Mouse (Mus musculus): ENCODE data around the gene Ripor2. TPM values are rescaled to one million over a fixed set of nuclear protein-coding genes. Genes with fewer than 3 reads are reported as not detected.

The Ripor2 gene
- polyA plus RNA-seq, 1 experiment, result 1.5 TPM

DNA sequence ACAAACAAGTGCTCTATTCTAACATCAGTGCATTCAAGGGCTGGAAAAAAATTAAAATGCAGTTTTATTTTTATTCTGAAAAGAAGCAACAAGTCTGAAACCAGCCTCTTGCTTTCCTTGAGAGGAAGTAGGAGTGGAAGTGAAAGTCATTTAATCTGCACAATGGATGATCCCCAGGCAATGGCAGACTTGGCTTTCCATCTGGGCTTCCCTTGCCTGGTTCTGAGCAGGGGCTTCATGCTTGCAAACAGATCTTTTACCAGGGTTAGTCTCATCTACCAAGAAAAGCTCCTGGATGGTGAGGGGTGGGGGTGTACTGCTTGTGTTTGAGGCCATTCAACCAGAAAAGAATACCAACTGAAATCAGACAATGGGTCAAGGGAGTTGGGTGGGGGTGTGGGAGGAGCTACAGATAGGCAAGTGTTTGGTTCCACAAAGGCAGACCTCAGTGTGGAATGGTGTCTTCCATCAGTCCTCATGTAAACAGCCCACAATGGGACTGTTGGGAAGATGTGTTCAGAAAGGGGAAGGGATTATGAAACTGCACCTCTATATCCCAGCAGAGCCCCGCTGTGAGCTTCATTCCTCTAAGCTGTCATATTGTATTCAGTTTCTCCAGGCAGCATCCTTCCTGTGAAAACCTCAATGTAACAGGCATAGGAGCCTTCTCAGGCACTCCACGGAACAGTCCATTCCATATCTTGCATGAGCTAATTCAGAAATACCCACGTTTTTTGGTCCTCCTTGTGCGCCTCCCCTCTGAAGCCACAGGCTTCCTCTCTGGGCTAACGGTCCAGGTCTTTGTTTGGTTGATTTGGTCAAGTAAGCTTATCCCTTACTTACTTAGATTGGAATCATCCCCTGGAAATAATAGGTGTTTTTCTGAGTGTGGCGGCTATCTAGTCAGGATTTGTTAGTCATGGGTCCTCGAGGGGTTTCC is 59.8 kb downstream of the Ripor2 start:
- no peaks in the 10 kb centered on the region for H3K9me3 ChIP-seq (replicated peaks; ENCODE audit: control insufficient read depth, insufficient read depth, low read length, poor library complexity, severe bottlenecking)
- no peak overlapping the region for H3K9ac ChIP-seq (ENCODE audit: low read depth, poor library complexity, severe bottlenecking)
- no peaks in the 10 kb centered on the region for H3K36me3 ChIP-seq (ENCODE audit: control insufficient read depth, insufficient read depth, low read length, poor library complexity, severe bottlenecking)
- TF ChIP-seq CTCF (IDR thresholded peaks at IDR 0.05; ENCODE audit: low read depth, low read length) (no peak), POLR2A (IDR thresholded peaks at IDR 0.05; ENCODE audit: insufficient read depth, low read length) (no peak), EP300 (IDR thresholded peaks at IDR 0.05; ENCODE audit: insufficient read depth, low read depth, low read length) (no peak)
- H3K4me1 ChIP-seq (ENCODE audit: control insufficient read depth, insufficient read depth, low read length), result no peaks in the 10 kb centered on the region
- H3K27ac ChIP-seq (ENCODE audit: insufficient read depth, low read length), result no peak overlapping the region
- H3K27me3 ChIP-seq (ENCODE audit: control insufficient read depth, insufficient read depth, low read length, poor library complexity, severe bottlenecking), result peaks cover 7% of the 10 kb centered on the region
- H3K4me3 ChIP-seq (ENCODE audit: low read depth, low read length), result no peak overlapping the region

- H3K9me3 ChIP-seq (replicated peaks; ENCODE audit: control insufficient read depth, insufficient read depth, low read length, poor library complexity, severe bottlenecking), result no peaks in the 10 kb centered on the region
- no peaks in the 10 kb centered on the region for H3K36me3 ChIP-seq (ENCODE audit: control insufficient read depth, insufficient read depth, low read length, poor library complexity, severe bottlenecking)
- no peak overlapping the region for H3K4me3 ChIP-seq (ENCODE audit: low read depth, low read length)
- no peaks in the 10 kb centered on the region for H3K4me1 ChIP-seq (ENCODE audit: control insufficient read depth, insufficient read depth, low read length)
- H3K9ac ChIP-seq (ENCODE audit: low read depth, poor library complexity, severe bottlenecking), result no peak overlapping the region
- H3K27ac ChIP-seq (ENCODE audit: insufficient read depth, low read length), result no peak overlapping the region
- no peaks in the 10 kb centered on the region for H3K27me3 ChIP-seq (ENCODE audit: control insufficient read depth, insufficient read depth, low read length, poor library complexity, severe bottlenecking)
- TF ChIP-seq EP300 (IDR thresholded peaks at IDR 0.05; ENCODE audit: insufficient read depth, low read depth, low read length) (no peak), CTCF (IDR thresholded peaks at IDR 0.05; ENCODE audit: low read depth, low read length) (no peak), POLR2A (IDR thresholded peaks at IDR 0.05; ENCODE audit: insufficient read depth, low read length) (no peak)
Observed at GRCm38 (mm10) chr13:24645146-24645545, 63.2 kb downstream of the Ripor2 start.

GRCm38 (mm10) chr13:24646324-24646723 is 64.3 kb downstream of the Ripor2 start:
- H3K27me3 ChIP-seq (ENCODE audit: control insufficient read depth, insufficient read depth, low read length, poor library complexity, severe bottlenecking), result no peaks in the 10 kb centered on the region
- H3K4me3 ChIP-seq (ENCODE audit: low read depth, low read length), result no peak overlapping the region
- no peaks in the 10 kb centered on the region for H3K9me3 ChIP-seq (replicated peaks; ENCODE audit: control insufficient read depth, insufficient read depth, low read length, poor library complexity, severe bottlenecking)
- TF ChIP-seq POLR2A (IDR thresholded peaks at IDR 0.05; ENCODE audit: insufficient read depth, low read length), result no peak
- no peak for TF ChIP-seq CTCF (IDR thresholded peaks at IDR 0.05; ENCODE audit: low read depth, low read length)
- TF ChIP-seq EP300 (IDR thresholded peaks at IDR 0.05; ENCODE audit: insufficient read depth, low read depth, low read length), result no peak
- H3K9ac ChIP-seq (ENCODE audit: low read depth, poor library complexity, severe bottlenecking), result no peak overlapping the region
- no peak overlapping the region for H3K27ac ChIP-seq (ENCODE audit: insufficient read depth, low read length)
- H3K4me1 ChIP-seq (ENCODE audit: control insufficient read depth, insufficient read depth, low read length), result no peaks in the 10 kb centered on the region
- H3K36me3 ChIP-seq (ENCODE audit: control insufficient read depth, insufficient read depth, low read length, poor library complexity, severe bottlenecking), result no peaks in the 10 kb centered on the region

DNA sequence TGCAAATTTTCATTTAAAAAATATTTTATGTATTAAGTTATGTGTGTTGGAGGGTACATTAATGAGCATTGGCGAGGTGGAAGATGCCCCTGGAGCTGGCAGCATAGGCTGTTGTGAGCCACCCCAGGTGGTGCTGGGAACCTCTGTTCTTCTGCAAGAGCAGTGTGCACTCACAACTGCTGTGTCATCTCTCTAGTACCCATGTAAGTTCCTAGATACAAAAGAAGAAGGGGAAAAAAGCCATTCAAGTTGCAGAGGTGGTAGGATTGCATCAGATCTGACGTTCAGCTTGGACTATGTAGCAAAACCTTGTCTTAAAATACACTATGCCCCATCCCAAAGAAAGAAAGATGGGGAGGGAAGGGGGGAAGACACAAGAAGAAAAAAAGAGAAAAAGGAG is 65.5 kb downstream of the Ripor2 start:
- Histone ChIP-seq H3K9ac (ENCODE audit: low read depth, poor library complexity, severe bottlenecking) (no peak overlapping the region), H3K27me3 (ENCODE audit: control insufficient read depth, insufficient read depth, low read length, poor library complexity, severe bottlenecking) (no peaks in the 10 kb centered on the region), H3K4me1 (ENCODE audit: control insufficient read depth, insufficient read depth, low read length) (no peaks in the 10 kb centered on the region), H3K4me3 (ENCODE audit: low read depth, low read length) (no peak overlapping the region), H3K9me3 (replicated peaks; ENCODE audit: control insufficient read depth, insufficient read depth, low read length, poor library complexity, severe bottlenecking) (no peaks in the 10 kb centered on the region), H3K36me3 (ENCODE audit: control insufficient read depth, insufficient read depth, low read length, poor library complexity, severe bottlenecking) (no peaks in the 10 kb centered on the region), H3K27ac (ENCODE audit: insufficient read depth, low read length) (no peak overlapping the region)
- TF ChIP-seq EP300 (IDR thresholded peaks at IDR 0.05; ENCODE audit: insufficient read depth, low read depth, low read length) (no peak), CTCF (IDR thresholded peaks at IDR 0.05; ENCODE audit: low read depth, low read length) (no peak)

DNA sequence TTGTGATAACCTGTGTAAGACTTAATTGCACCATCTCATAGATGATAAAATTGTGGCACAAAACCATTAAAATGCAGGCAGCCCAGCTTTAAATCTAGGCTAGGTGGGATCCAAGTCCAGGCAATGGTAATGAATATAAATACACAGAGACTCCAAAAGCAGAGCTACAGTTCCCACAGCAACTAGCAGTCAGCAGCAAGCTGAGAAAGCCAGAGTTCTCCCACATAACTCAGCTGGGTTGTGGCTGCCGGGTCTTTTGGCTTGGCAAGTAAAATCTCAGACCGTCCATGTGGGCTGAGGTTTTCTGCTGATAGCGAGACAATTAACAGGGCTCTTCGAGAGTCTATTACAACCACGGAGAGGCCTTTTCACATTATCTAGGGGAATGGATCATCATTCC is 66.0 kb downstream of the Ripor2 start:
- H3K36me3 ChIP-seq (ENCODE audit: control insufficient read depth, insufficient read depth, low read length, poor library complexity, severe bottlenecking), result no peaks in the 10 kb centered on the region

DNA sequence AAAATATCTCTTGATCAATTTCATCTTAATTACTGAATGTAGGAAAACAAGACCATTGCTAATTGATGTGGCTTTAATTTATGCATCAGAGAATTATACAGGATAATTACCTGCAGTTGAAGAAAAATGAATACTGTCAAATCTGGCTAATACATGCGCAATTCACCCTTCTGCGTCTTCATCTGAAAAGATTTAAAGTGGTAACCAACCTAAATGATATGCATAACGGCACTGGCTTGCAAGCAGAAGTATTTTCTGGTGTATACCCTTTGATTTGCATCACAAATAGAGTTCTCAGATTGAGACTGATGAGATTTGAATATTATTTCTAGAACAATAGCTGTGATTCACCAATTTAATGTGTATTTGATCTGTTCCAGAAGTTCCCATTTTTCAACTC is 66.7 kb downstream of the Ripor2 start:
- Histone ChIP-seq H3K9me3 (replicated peaks; ENCODE audit: control insufficient read depth, insufficient read depth, low read length, poor library complexity, severe bottlenecking) (no peaks in the 10 kb centered on the region), H3K4me1 (ENCODE audit: control insufficient read depth, insufficient read depth, low read length) (no peaks in the 10 kb centered on the region), H3K9ac (ENCODE audit: low read depth, poor library complexity, severe bottlenecking) (no peak overlapping the region), H3K36me3 (ENCODE audit: control insufficient read depth, insufficient read depth, low read length, poor library complexity, severe bottlenecking) (no peaks in the 10 kb centered on the region), H3K27me3 (ENCODE audit: control insufficient read depth, insufficient read depth, low read length, poor library complexity, severe bottlenecking) (no peaks in the 10 kb centered on the region), H3K4me3 (ENCODE audit: low read depth, low read length) (no peak overlapping the region), H3K27ac (ENCODE audit: insufficient read depth, low read length) (no peak overlapping the region)
- TF ChIP-seq CTCF (IDR thresholded peaks at IDR 0.05; ENCODE audit: low read depth, low read length) (no peak), POLR2A (IDR thresholded peaks at IDR 0.05; ENCODE audit: insufficient read depth, low read length) (no peak), EP300 (IDR thresholded peaks at IDR 0.05; ENCODE audit: insufficient read depth, low read depth, low read length) (no peak)

More for the DNA sequence above, 66.0 kb downstream of the Ripor2 start:
- no peak overlapping the region for H3K9ac ChIP-seq (ENCODE audit: low read depth, poor library complexity, severe bottlenecking)
- H3K9me3 ChIP-seq (replicated peaks; ENCODE audit: control insufficient read depth, insufficient read depth, low read length, poor library complexity, severe bottlenecking), result no peaks in the 10 kb centered on the region
- no peak overlapping the region for H3K27ac ChIP-seq (ENCODE audit: insufficient read depth, low read length)
- H3K4me1 ChIP-seq (ENCODE audit: control insufficient read depth, insufficient read depth, low read length), result no peaks in the 10 kb centered on the region
- TF ChIP-seq CTCF (IDR thresholded peaks at IDR 0.05; ENCODE audit: low read depth, low read length), result no peak
- no peak for TF ChIP-seq POLR2A (IDR thresholded peaks at IDR 0.05; ENCODE audit: insufficient read depth, low read length)
- no peak for TF ChIP-seq EP300 (IDR thresholded peaks at IDR 0.05; ENCODE audit: insufficient read depth, low read depth, low read length)
- H3K4me3 ChIP-seq (ENCODE audit: low read depth, low read length), result no peak overlapping the region
- no peaks in the 10 kb centered on the region for H3K27me3 ChIP-seq (ENCODE audit: control insufficient read depth, insufficient read depth, low read length, poor library complexity, severe bottlenecking)

Measured in ES-Bruce4 (cell line).